Mouse (Mus musculus) stomach, embryonic 15.5 days (tissue): ENCODE data around the gene Tdp2. TPM values are rescaled to one million over a fixed set of nuclear protein-coding genes. Genes with fewer than 3 reads are reported as not detected.

Source experiments
- ATAC-seq: fragments of 200-750 bp; cut with Nextera tagmentation; 2 replicates; pipeline ENCODE4 v1.8.0; 2017; ENCODE audit warnings: low read depth, moderate number of reproducible peaks, moderate TSS enrichment; ENCODE audit not compliant: insufficient read depth, low FRiP score
- H3K27ac ChIP-seq: fragments of 300-500 bp; sonication (generic); 2 replicates; pipeline ENCODE4 v1.5.1; 2015; ENCODE audit warnings: mild to moderate bottlenecking, inconsistent platforms
- H3K27me3 ChIP-seq: fragments of 300-500 bp; sonication (generic); replicated peaks from 2 replicates; pipeline ENCODE4 v1.6.1; 2015; ENCODE audit warnings: inconsistent platforms
- H3K36me3 ChIP-seq: fragments of 300-500 bp; sonication (generic); 2 replicates; pipeline ENCODE4 v1.6.1; 2015; ENCODE audit warnings: inconsistent platforms
- H3K4me1 ChIP-seq: fragments of 300-500 bp; sonication (generic); 2 replicates; pipeline ENCODE4 v1.6.1; 2015; ENCODE audit warnings: inconsistent platforms
- H3K4me2 ChIP-seq: fragments of 300-500 bp; sonication (generic); 2 replicates; pipeline ENCODE4 v1.6.1; 2015; ENCODE audit warnings: mild to moderate bottlenecking, inconsistent platforms
- H3K4me3 ChIP-seq: fragments of 300-500 bp; sonication (generic); replicated peaks from 2 replicates; pipeline ENCODE4 v1.5.1; 2015; ENCODE audit warnings: inconsistent platforms
- H3K9ac ChIP-seq: fragments of 300-500 bp; sonication (generic); 2 replicates; pipeline ENCODE4 v1.6.1; 2015; ENCODE audit warnings: inconsistent platforms
- H3K9me3 ChIP-seq: fragments of 300-500 bp; sonication (generic); 2 replicates; pipeline ENCODE4 v1.6.1; 2016; ENCODE audit warnings: inconsistent platforms
- WGBS: fragments of 180-500 bp; shearing (Covaris S2); methylation state at CpG from one replicate; pipeline ENCODE4 v1.1.7; 2015; 5-methylcytosine and 5-hydroxymethylcytosine counted together
- polyA plus RNA-seq: library from polyadenylated mRNA; unstranded; fragments of >200 nt; fragmentation: Nextera tagmentation; extraction: Ambion mirVana; gene quantifications from 2 replicates; pipeline ENCODE4 v1.2.1, GENCODE M21; 2015

Tdp2 gene
- polyA plus RNA-seq, 1 experiment from 2014 or later: 52.3 TPM

DNA sequence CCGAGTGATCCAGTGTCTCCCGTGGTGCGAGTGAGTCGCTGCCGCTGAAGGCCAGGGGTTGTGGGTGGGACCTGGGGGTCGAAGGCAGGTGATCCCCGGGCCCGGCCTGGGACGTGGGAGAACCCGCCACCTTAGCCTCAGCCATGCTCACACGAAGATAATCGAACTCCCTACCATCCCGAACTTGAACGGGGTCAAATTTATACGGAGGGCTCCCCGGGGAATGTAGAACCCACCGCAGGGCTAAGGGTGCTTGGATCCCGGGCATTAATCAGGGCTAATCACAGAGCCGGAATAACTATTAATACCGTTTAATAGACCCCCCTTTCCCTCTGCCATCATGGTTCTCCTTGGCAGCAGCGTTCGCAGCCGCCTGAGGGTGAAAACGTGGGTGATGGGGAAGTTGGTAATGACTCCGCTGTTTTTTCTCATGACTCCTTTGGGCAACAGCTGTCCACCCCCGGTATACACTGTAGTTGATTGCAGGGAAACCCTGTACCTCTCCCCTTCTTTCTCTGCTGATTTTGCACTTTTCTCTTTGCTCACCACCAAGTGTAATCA is 29.3 kb upstream of the Tdp2 start:
- Histone ChIP-seq H3K4me1 (peaks cover 12% of the 10 kb centered on the region; the same call in 1 of the 2 replicates), H3K9ac (peak overlapping the region; percentile 97), H3K4me3 (peak overlapping the region; percentile 98), H3K27me3 (no peaks in the 10 kb centered on the region), H3K9me3 (no peaks in the 10 kb centered on the region), H3K27ac (peak overlapping the region; percentile 100), H3K4me2 (peak overlapping the region; percentile 72), H3K36me3 (peaks cover 5% of the 10 kb centered on the region; the same call in 1 of the 2 replicates)
- WGBS: under 1% methylated on average over 26 of the region's 26 CpGs
- no peak for ATAC-seq

DNA sequence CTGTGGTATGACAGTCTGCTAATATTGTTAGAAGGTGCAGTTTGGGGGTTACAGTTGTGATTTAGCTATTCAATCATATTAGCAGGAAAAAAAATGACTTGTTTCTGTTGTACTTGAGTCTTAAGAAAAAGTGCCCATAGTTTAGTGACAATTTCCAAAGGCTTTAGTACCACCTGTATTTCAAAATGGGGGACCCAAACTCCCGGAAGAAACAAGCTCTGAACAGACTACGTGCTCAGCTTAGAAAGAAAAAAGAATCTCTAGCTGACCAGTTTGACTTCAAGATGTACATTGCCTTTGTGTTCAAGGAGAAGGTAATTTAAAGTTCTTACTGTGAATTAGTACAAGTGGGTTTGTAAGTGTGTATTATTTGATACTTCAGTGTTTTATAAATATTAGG is 28.3 kb upstream of the Tdp2 start:
- no peak overlapping the region for H3K27ac ChIP-seq
- no peaks in the 10 kb centered on the region for H3K27me3 ChIP-seq
- ATAC-seq: no peak
- no peaks in the 10 kb centered on the region for H3K9me3 ChIP-seq
- 13% methylated on average over 2 of the region's 2 CpGs for WGBS
- peak overlapping the region; percentile 16; the same call in 1 of the 2 replicates for H3K9ac ChIP-seq
- peaks cover 9% of the 10 kb centered on the region; the same call in 1 of the 2 replicates for H3K36me3 ChIP-seq
- peak overlapping the region; percentile 98 for H3K4me3 ChIP-seq
- H3K4me1 ChIP-seq: peaks cover 12% of the 10 kb centered on the region; the same call in 1 of the 2 replicates
- peak overlapping the region; percentile 72 for H3K4me2 ChIP-seq

DNA sequence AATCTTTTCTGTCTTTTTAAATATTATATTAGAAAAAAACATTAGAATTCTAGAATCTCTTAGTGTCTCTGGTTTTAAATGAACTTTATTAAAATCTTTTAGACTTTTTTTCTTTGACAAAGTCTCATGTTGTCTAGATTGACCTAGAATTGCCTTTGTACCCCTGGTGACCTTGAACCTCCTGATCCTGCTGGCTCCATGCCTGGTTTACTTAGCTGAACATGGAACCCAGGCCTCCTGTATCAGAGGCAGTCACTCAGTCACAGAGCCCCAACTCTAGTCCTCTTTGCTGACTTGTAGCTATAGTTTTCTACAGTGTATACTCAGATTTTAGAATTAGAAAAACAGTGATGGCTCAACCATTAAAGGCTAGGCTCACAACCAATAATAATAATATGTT is 25.4 kb upstream of the Tdp2 start:
- no peaks in the 10 kb centered on the region for H3K9me3 ChIP-seq
- no peak overlapping the region for H3K4me2 ChIP-seq
- no peak overlapping the region for H3K27ac ChIP-seq
- ATAC-seq: no peak
- H3K4me3 ChIP-seq: no peak overlapping the region
- H3K9ac ChIP-seq: no peak overlapping the region
- peaks cover 12% of the 10 kb centered on the region; the same call in 1 of the 2 replicates for H3K4me1 ChIP-seq
- H3K36me3 ChIP-seq: peaks cover 22% of the 10 kb centered on the region
- H3K27me3 ChIP-seq: no peaks in the 10 kb centered on the region

DNA sequence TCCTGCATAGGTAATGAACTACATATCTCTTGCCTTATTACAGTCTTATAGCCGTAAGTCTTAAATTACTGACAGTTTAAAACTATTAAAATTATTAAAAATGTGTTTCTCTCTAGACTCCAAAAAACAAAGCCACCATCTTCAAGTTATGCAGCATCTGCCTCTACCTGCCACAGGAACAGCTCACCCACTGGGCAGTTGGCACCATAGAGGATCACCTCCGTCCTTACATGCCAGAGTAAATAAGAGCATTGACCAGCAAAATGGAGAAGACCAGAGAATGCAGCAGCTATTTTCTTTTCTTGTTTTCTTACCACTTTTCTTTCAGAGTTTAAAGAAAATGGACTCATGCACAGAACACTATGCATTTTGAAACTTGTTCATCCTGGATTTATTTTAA is 19.0 kb upstream of the Tdp2 start:
- no peak overlapping the region for H3K4me3 ChIP-seq
- no peaks in the 10 kb centered on the region for H3K4me1 ChIP-seq
- no peak overlapping the region for H3K9ac ChIP-seq
- no peaks in the 10 kb centered on the region for H3K9me3 ChIP-seq
- 98% methylated on average over 2 of the region's 2 CpGs for WGBS
- no peak for ATAC-seq
- H3K27ac ChIP-seq: no peak overlapping the region
- peaks cover 40% of the 10 kb centered on the region for H3K36me3 ChIP-seq
- H3K4me2 ChIP-seq: no peak overlapping the region
- no peaks in the 10 kb centered on the region for H3K27me3 ChIP-seq

DNA sequence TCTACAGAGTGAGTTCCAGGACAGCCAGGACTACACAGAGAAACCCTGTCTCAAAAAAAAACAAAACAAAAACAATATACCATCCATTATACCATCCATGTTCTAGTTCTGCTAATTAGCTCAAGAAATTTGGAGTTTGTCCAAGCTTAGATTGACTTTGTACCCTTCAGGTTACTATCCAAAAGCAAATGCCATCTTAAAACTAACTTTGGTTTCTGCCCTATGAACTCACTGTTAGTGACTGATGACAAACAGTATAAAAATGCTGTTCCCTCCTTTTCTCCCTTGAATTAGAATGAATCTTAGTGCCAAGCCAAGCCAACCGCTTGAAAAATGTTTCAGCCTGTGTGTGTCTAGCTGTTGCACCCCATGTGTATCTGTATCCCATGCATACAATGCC is 16.9 kb upstream of the Tdp2 start:
- Histone ChIP-seq H3K4me2 (no peak overlapping the region), H3K4me3 (no peak overlapping the region), H3K9ac (no peak overlapping the region), H3K4me1 (no peaks in the 10 kb centered on the region), H3K27ac (no peak overlapping the region), H3K9me3 (no peaks in the 10 kb centered on the region), H3K27me3 (no peaks in the 10 kb centered on the region), H3K36me3 (peaks cover 39% of the 10 kb centered on the region)
- WGBS: 87% methylated on average over 1 of the region's 1 CpGs
- no peak for ATAC-seq

DNA sequence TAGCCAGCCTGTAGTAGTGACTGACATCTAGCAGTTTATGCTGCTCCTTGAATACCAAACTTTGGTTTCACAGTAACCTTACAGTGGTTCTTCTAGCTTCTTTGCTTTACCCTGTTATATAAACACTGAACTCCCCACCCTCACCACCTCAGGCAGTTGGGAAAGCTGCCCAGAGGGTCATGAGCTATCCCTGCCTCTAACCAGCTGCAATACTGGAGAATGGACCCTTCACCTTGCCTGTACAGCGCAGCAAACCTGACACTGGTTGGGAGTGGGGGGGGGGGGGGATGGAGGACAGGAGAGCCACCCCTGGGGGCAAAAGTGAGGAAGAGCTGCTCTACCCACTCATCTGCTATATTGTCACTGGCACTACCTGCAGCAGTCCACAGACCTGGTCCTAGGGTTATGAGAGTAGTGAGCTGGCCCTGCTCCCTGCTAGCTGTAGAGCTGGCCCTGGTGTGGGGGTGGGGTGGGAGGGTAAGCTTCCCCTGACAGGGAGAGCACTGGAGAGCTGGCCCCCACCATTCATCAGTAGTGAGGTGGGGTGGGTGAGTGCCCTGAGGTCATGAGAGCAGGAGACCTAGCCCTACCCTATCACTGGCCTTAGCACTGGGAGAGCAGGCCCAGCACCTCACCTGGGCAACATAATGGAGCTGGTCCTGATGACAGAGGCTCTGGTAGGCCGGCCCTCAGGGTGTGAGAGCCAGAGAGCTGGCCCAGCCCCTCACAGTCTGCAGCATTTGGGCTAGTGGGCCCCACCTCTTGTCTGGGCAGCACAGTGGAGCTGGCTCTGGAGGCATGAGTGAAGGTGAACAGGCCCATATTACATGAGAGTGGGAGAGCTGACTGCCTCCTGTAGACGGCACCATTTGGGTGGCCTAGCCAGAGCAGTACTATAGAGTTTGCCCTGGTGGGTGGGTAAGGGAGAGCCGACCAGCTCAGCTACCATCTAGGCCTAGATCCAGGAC is 15.1 kb upstream of the Tdp2 start:
- Histone ChIP-seq H3K27me3 (no peaks in the 10 kb centered on the region), H3K27ac (no peak overlapping the region), H3K9ac (no peak overlapping the region), H3K9me3 (no peaks in the 10 kb centered on the region), H3K4me3 (no peak overlapping the region), H3K4me2 (no peak overlapping the region), H3K4me1 (no peaks in the 10 kb centered on the region), H3K36me3 (peaks cover 25% of the 10 kb centered on the region)
- 59% methylated on average over 4 of the region's 4 CpGs for WGBS
- ATAC-seq: peak; percentile 78

DNA sequence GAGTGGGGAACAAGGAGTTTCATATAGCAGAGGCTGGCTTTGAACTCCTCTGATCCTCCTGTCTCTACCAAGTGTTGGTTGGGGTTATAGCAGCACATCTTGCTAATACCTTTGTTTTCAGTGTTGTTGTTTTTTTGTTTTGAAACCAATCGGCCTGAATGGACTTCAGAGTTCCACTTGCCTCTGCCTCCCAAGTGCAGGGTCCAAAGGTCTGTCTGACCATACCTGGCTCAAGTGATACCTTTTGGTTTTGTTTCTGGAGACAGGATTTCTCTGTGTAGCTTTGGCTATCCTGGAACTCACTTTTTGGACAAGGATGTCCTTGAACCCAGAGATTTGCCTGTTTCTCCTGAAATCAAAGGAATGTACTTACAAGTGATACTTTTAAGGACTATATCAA is 11.5 kb upstream of the Tdp2 start:
- Histone ChIP-seq H3K27me3 (no peaks in the 10 kb centered on the region), H3K4me2 (no peak overlapping the region), H3K4me3 (no peak overlapping the region), H3K36me3 (peaks cover 4% of the 10 kb centered on the region), H3K4me1 (no peaks in the 10 kb centered on the region), H3K27ac (no peak overlapping the region), H3K9me3 (no peaks in the 10 kb centered on the region), H3K9ac (no peak overlapping the region)
- no peak for ATAC-seq
- 63% methylated on average over 1 of the region's 1 CpGs for WGBS

DNA sequence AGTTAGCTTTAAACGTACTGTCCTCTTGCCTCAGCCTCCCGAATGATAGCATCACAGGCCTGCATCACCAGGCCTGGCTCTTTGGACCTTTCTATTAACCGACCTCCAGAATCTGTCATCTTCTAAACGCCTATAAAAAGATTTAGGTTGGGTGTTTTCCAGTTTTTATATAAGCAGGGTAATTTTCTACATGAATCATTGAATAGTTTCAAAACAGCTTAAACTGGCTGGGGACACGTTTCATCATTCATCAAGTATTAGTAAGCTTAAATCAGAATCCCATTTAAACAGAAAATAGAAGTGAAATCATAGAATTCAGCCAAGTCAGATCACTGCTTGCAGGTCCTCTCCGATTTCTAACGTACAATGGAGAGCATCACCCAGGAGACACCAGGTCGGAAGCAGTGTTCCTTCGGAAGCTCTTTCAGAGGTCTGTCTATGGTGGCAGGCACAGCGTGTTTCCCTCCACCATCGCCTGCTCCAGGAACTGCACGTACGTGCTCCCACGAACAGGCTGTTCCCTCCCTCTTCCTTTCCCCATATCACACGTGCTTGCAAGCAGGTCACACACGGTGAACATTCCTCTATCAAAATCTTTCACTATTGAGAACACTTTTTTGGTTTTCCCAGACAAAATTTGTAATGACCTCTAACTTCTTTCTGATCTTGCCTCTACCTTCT is 8.7 kb upstream of the Tdp2 start:
- no peak overlapping the region for H3K27ac ChIP-seq
- no peak for ATAC-seq
- H3K4me1 ChIP-seq: no peaks in the 10 kb centered on the region
- H3K9ac ChIP-seq: no peak overlapping the region
- no peaks in the 10 kb centered on the region; the same call in 1 of the 2 replicates for H3K36me3 ChIP-seq
- no peak overlapping the region for H3K4me3 ChIP-seq
- no peaks in the 10 kb centered on the region for H3K9me3 ChIP-seq
- H3K4me2 ChIP-seq: no peak overlapping the region
- H3K27me3 ChIP-seq: no peaks in the 10 kb centered on the region
- 84% methylated on average over 16 of the region's 16 CpGs for whole genome bisulfite sequencing

DNA sequence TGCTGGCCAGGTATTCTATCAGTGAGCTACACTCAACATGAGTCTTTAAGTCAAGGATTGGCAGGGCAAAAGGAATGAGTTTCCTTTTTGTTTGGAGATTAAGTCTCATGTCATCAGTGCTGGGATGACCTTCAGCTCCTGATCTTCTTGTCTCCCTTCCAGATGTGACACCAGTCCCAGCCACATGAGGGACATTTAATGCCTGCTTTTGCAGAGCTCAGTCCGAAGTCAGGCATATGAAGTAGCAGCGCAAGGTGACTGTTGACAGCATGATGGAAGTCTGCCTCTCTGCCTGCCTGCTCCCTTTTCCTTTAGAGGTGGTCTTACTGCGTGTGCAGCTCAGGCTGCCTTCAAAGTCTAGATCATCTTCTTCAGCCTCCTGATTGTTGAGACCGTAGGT is 6.8 kb upstream of the Tdp2 start:
- H3K27ac ChIP-seq: no peak overlapping the region
- no peaks in the 10 kb centered on the region; the same call in 1 of the 2 replicates for H3K36me3 ChIP-seq
- no peaks in the 10 kb centered on the region for H3K27me3 ChIP-seq
- H3K4me2 ChIP-seq: no peak overlapping the region
- ATAC-seq: no peak
- no peaks in the 10 kb centered on the region for H3K4me1 ChIP-seq
- WGBS: 83% methylated on average over 4 of the region's 4 CpGs
- no peak overlapping the region for H3K9ac ChIP-seq
- H3K4me3 ChIP-seq: no peak overlapping the region
- no peaks in the 10 kb centered on the region for H3K9me3 ChIP-seq

DNA sequence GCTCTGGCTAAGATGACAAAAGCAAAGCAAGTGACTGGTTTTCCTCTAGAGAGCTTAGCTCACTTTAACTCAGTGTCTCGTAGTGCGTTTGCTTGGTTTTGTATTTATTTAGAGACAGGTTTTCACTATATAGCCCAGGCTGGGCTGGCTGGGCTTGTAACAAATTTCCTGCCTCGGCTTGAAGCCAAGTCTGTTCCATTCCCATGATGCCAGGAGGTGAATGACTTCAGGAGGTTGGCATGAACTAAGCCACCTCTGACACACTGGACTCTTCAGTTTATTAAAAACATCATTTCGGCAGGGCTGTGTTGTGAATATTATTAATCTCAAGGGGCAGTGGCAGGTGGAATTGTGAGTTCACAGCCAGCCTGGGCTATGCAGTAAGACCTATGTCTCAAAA is 5.9 kb upstream of the Tdp2 start:
- Histone ChIP-seq H3K27me3 (no peaks in the 10 kb centered on the region), H3K4me2 (no peak overlapping the region), H3K4me3 (no peak overlapping the region), H3K36me3 (no peaks in the 10 kb centered on the region), H3K9ac (no peak overlapping the region), H3K27ac (no peak overlapping the region), H3K9me3 (no peaks in the 10 kb centered on the region), H3K4me1 (no peaks in the 10 kb centered on the region)
- 79% methylated on average over 4 of the region's 4 CpGs for WGBS
- no peak for ATAC-seq

DNA sequence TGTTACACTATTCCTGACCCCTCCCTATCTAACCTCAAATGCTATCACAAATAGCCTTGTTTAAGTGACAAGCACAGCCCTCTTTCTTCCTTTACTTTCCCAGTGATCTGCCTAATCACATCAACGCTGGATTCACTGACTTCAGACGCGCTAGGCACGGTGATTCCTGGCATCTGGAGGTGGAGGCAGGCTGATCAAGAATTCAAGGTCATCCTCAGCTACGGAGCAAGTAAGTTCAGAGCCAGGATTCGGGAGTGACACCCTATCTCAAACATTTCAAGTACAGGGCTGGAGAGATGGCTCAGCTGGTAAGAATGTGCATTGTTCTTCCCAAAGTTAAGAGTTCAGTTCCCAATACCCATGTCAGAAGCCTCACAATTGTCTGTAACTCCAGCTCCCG is 5.4 kb upstream of the Tdp2 start:
- no peaks in the 10 kb centered on the region for H3K4me1 ChIP-seq
- H3K9ac ChIP-seq: no peak overlapping the region
- no peak overlapping the region for H3K4me3 ChIP-seq
- H3K27ac ChIP-seq: no peak overlapping the region
- WGBS: 66% methylated on average over 7 of the region's 7 CpGs
- ATAC-seq: no peak
- no peak overlapping the region for H3K4me2 ChIP-seq
- no peaks in the 10 kb centered on the region for H3K9me3 ChIP-seq
- no peaks in the 10 kb centered on the region for H3K36me3 ChIP-seq
- H3K27me3 ChIP-seq: no peaks in the 10 kb centered on the region
